Mouse (Mus musculus) heart, postnatal 10 days (tissue): ENCODE data around the gene Plcl2. TPM values are rescaled to one million over a fixed set of nuclear protein-coding genes. Genes with fewer than 3 reads are reported as not detected.
"Not testable (repeated sequence)": the region's sequence is repeated elsewhere in the genome, so short reads cannot be mapped to it uniquely, and the experiment has no call there.

Experiments used
- DNase-seq, 2 experiments: peaks; one replicate each; pipeline ENCODE4 v3.0.0; 2021
- intact Hi-C: fragments of 180-260 bp; cut with DNase I; formaldehyde crosslinking; loops from one replicate; pipeline ENCODE4 v1.15.1; 2025
- total RNA-seq, 2 experiments: library from RNA; stranded (reverse); gene quantifications; 2 replicates each; pipeline ENCODE4 v1.2.3; 2021

The Plcl2 gene
- total RNA-seq, 2 experiments from 2014 or later = 11.0 to 11.6 TPM

DNA sequence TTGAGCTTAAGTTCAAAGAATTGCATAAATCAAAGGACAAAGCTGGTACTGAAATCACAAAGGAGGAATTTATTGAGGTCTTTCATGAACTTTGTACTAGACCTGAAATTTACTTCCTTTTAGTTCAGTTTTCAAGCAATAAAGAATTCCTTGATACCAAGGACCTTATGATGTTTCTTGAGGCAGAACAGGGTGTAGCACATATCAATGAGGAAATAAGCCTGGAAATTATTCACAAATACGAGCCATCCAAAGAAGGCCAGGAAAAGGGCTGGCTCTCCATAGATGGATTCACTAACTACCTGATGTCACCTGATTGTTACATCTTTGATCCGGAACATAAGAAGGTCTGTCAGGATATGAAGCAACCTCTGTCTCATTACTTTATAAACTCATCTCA is 97.7 kb downstream of the Plcl2 start:
- intact Hi-C loops = no loop called here
- DNase-seq = no peak

DNA sequence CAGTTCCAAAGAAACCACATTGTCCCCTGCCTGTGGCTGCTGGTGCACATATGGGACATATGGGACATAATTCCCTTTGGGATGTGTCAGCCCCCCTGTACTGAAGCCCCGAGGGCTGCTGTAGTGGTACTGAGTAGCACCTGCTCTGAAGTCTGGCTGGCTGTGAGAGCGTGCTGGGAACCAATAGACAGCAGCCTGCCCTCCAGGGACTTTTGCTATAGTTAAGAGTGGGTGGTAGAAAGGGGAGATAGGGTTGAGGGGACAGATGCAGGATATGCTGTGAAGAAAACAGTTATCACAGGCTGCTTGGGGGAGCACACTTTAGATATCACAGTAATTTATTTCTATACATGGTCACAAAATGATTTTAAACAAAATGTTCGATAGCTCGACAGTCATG is 100.7 kb downstream of the Plcl2 start:
- DNase-seq = no peak
- intact Hi-C loops = no loop called here

GRCm38 (mm10) chr17:50620794-50621537 is 111.8 kb downstream of the Plcl2 start:
- no peak for DNase-seq
- intact Hi-C loops = no loop called here

DNA sequence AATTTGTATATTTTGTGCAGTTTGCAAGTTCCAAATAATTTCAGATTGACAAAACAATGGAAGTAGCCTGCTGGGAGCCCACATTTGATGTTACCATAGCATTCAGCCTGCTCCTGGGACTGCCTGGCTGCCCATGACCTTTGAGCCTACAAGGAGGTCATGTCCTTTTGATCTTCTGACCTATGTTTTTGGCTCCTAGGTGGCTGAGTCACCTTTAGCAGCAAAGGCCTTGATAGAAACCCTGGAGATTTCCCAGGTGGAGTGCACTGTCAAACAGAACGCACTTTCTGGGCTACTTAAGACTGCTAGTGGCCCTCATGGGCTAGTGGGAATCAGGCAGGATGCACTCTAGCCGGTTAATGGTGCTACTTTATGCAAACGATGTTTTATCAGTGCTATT is 112.8 kb downstream of the Plcl2 start:
- intact Hi-C loops = no loop called here
- no peak for DNase-seq

DNA sequence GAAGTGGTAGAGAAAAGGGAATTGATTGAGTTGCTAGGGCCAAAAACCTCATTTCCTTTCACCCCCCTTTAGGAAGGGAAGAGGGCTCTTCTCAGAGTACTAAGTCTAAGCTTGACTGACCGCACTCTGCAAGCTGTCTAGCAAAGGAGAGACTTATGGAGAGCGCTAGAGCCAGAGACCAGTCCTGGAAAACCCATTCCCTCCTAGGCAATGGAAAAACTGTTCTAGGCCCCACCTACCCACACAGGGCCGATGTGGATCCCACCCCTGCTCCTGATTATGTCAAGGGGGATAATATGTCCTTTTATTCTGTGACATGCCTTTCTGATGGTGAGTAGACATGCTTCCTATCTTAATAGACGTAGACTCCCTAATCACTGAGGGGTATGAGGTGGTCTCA is 116.4 kb downstream of the Plcl2 start:
- intact Hi-C loops = loop anchor here (5.0 kb wide), 2 partner anchors 203 to 333 kb away; partner anchors contain the start of gene Dazl
- DNase-seq = no peak

- intact Hi-C loops = loop anchor here (2.0 to 5.0 kb wide), 3 partner anchors 119 to 335 kb away; partner anchors contain the start of genes Dazl and Plcl2
- DNase-seq = no peak
Measured at GRCm38 (mm10) chr17:50627658-50628057, 118.5 kb downstream of the Plcl2 start.

- intact Hi-C loops = loop anchor here (2.0 to 5.0 kb wide), 3 partner anchors 120 to 336 kb away; partner anchors contain the start of genes Dazl and Plcl2
- no peak for DNase-seq
Measured at GRCm38 (mm10) chr17:50628716-50629115, 119.5 kb downstream of the Plcl2 start.

DNA sequence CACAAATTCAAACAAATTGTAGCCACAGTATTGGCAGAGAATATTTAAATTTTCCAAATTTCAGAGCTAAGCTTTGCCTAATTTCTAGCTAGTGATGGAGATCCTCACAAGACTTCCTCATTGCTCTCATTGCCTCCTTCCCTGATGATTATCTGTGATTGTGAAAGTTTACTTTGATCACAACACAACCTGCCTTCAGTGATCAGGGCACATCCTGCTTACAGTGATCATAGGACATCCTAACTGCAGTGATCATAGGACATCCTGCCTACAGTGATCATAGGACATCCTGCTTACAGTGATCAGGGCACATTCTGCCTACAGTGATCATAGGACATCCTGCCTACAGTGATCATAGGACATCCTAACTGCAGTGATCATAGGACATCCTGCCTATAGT is 121.8 kb downstream of the Plcl2 start:
- not testable (repeated sequence) for DNase-seq
- intact Hi-C loops = loop anchor here (5.0 kb wide), 1 partner anchor 146 kb away; no protein-coding TSS in a partner anchor

- intact Hi-C loops = loop anchor here (5.0 kb wide), 1 partner anchor 143 kb away; no protein-coding TSS in a partner anchor
- peak; percentile 21 to 38 for DNase-seq
Measured at GRCm38 (mm10) chr17:50634008-50634871, 125.0 kb downstream of the Plcl2 start.

DNA sequence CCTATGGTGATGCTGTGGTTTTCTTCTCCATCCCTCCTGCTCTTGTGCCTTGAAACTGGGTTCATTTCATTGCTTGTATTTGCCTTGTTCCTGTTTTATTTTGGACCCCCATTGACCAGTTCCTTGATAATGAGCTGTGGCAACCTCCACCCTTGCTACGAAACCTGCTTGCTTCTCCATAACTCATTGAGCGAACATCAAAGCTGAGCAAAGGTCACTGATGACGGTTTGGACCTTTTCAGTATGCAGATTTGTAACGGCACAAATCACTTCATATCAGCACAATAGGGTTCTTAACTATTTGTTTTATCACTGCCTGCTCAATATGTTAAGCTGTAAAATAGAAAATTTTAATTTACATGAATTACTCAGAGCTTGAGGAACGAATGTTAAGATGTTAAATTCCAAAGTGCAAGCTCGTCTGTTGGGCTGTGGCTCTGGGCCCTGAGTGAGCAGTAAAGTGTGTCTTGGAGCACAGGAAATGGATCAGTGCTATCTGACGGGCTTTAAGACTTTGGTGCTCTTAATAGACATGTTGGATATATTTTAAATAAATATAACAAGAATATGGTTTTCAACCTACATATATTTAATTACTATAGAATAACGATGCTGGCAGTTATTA is 126.9 kb downstream of the Plcl2 start:
- intact Hi-C loops = no loop called here
- DNase-seq = no peak

- no peak for DNase-seq
- intact Hi-C loops = no loop called here
Measured at GRCm38 (mm10) chr17:50638791-50639190, 129.6 kb downstream of the Plcl2 start.

DNA sequence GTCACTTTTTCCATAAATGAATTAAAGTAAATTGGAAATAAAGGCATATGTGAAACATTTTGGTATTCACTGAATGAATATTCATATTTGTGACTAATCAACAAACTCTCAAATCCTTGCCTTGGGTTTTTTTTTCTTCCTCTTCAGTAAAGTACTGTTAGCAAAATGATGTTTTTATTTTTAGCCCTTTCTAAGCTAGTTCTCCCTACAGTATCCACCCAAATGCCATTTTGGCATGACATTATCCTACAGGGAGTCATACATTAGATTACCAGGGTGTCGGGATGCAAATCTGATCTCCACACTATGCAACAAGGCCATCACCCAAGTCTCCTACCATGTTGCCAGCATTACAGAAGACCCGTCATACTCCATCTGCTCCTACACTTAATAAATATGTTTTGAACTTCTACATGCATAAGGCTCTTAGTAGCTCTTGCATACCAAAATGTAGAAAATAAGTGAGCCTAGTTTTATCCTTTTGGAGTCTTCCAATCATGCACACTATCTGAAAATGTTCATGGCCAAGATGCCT is 131.9 kb downstream of the Plcl2 start:
- intact Hi-C loops = no loop called here
- no peak for DNase-seq

DNA sequence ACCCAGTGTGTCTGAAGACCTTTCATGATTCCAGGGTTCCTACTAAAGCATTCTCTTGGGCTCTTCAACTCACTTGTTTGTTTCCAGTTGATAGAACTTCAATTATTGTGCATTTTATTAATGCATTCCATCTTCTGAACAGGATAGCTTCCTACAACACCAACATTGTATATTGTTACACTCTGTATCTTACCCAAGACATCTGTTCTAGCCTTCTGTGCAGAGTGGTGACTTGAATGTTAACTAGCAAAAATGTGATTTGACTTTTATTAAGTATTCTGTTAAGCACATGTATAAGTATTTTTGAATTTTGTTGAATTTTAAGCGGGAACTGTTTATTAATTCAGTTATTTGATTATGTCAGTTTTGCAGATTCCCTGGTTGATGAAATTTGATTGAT is 132.7 kb downstream of the Plcl2 start:
- no peak for DNase-seq
- intact Hi-C loops = no loop called here

GRCm38 (mm10) chr17:50643356-50643755 is 134.2 kb downstream of the Plcl2 start:
- DNase-seq = peak; percentile 56 to 64
- intact Hi-C loops = no loop called here

GRCm38 (mm10) chr17:50643989-50644388 is 134.8 kb downstream of the Plcl2 start:
- no peak for DNase-seq
- intact Hi-C loops = no loop called here

DNA sequence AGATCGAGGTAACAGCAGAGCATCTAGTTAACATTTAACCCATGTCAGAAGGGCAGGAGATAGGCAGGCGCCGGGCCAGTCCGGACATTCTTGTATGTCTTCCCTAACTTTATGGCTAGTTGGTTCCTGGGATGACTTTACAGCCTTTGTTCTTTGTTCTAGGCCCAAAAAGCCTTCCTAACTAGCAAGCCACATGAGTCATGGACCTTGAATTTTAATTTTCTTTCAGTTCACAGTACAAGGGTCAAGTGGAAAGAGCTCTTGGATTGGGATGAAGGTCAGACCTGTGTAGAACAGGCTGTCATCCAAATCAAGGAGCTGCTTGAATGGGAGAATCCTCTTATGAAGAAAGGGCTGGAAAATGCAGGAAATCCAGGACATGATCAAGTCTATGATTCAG is 138.9 kb downstream of the Plcl2 start:
- intact Hi-C loops, DNase-seq: not testable (repeated sequence)

DNA sequence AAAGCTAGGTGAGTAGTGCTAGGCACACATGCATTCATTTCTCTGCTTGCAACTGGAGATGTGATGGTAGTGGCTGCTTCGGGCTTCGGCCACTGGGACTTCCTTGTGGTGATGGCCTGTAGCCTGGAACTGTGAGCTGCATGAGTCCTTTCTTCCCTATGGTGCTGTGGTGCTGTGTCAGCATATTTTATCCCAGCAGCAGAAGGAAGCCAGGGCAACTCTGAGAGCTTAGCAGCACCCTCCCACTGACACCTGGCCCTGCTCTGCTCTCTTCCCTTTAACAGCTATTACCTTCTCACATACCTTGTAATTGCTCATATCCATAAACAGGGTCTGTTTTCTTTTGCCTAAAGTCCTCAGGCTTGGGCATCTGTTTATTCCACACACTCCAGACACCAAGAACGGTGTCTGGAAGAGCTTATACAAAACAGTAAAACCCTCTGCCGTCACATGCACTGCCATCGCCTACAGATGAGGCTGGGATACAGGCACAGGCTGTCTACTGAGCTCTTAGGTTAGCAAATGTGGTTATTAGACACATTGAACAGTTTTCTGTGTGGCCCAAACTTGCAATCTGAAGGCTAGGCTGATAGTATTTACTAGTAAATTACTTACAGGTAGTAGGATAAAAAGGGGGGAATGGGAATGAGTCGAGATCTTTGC is 139.7 kb downstream of the Plcl2 start:
- intact Hi-C loops = no loop called here
- no peak for DNase-seq

DNA sequence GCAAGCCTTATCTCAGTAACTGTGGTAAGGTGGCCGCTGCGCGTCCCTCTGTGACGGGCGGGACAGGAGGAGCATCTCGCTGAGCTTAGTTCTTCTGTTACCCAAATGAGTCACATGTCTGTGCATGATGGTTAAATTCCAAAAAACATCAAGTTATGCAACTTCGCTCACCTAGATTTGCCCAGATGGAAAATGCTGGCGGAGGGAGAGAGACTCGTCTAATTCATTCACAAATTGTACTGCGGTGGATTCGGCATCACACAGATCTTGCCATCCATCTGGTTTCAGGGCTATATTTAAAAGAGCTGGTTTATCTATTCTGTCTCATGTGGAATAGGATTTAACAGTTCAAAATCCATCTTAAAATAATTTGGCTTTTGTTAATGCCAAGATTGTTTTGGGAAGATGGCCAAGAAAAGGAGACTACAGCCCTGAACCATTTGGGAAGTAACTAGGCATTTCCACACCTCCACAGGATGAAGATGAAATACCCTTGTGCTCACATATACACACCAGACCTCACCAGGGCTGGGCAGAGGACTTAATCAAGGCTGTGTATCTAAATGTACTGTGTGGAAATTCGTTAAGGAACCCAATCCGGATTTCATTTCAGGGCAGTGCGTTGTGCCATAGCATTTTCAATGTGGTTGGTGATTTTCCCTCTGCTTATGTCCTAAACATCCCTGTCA is 141.5 kb downstream of the Plcl2 start:
- intact Hi-C loops = no loop called here
- no peak for DNase-seq

DNA sequence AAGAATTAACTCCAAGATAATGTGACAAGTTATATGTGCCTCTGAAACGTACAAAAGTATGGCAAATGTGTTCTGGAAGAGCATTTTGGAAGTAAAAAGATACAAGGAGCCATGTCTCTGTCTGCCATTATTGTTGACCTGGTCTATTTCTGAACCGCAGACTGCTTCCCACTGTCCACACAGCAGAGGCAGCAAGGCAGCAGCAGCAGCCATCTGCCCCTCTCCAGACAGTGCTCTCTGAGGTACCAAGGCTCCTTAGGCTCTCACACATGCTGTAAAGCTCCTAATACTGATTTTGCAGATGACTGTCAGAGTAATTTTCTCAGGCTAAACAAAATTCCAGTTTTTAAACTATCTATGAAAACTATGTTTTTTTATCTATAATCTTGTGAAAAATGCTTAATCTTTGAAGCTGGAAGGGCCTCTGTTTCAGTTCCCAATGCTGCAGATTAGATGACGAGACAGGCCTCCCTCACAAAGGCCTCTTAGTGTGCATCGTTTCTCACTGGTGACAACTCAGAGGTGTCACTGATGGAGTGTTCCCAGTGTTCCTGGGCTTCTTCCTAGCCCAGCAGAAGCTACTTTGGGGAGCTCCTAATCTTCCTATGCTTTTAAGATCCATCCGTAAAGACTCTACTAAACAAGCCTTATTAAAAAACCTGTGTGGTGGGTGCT is 145.7 kb downstream of the Plcl2 start:
- intact Hi-C loops = no loop called here
- DNase-seq = no peak
